Mouse (Mus musculus) cerebellum, adult 9-10 months (tissue): ENCODE results near the gene March10.

Experiments
- DNase-seq: peaks from one replicate; pipeline ENCODE4 v3.0.0; 2022

The March10 gene

GRCm38 (mm10) chr11:105465488-105465887 lies 9.0 kb upstream of the March10 start:
- DNase-seq = no peak

GRCm38 (mm10) chr11:105464430-105464967 lies 8.0 kb upstream of the March10 start:
- DNase-seq = no peak

- DNase-seq = no peak
Measured at GRCm38 (mm10) chr11:105459900-105460299, 3.4 kb upstream of the March10 start.

- DNase-seq = no peak
Measured at GRCm38 (mm10) chr11:105457041-105457440, 506 bp upstream of the March10 start.

GRCm38 (mm10) chr11:105455118-105455517 lies 1.4 kb downstream of the March10 start:
- DNase-seq = no peak

GRCm38 (mm10) chr11:105453084-105453483 lies 3.5 kb downstream of the March10 start:
- no peak for DNase-seq

GRCm38 (mm10) chr11:105452504-105452903 lies 4.0 kb downstream of the March10 start:
- DNase-seq = no peak

- no peak for DNase-seq
Measured at GRCm38 (mm10) chr11:105451553-105452135, 4.9 kb downstream of the March10 start.

GRCm38 (mm10) chr11:105449581-105450315 lies 6.8 kb downstream of the March10 start:
- DNase-seq = no peak

GRCm38 (mm10) chr11:105447661-105448060 lies 8.9 kb downstream of the March10 start:
- DNase-seq = no peak

GRCm38 (mm10) chr11:105446221-105446620 lies 10.3 kb downstream of the March10 start:
- no peak for DNase-seq

- DNase-seq = peak; percentile 19
Measured at GRCm38 (mm10) chr11:105445741-105446140, 10.8 kb downstream of the March10 start.

GRCm38 (mm10) chr11:105444929-105445328 lies 11.6 kb downstream of the March10 start:
- DNase-seq = no peak

- no peak for DNase-seq
Measured at GRCm38 (mm10) chr11:105443505-105443904, 13.0 kb downstream of the March10 start.

- DNase-seq = no peak
Measured at GRCm38 (mm10) chr11:105439796-105440195, 16.7 kb downstream of the March10 start.

GRCm38 (mm10) chr11:105438907-105439306 lies 17.6 kb downstream of the March10 start:
- no peak for DNase-seq

GRCm38 (mm10) chr11:105426441-105426840 lies 30.1 kb downstream of the March10 start:
- no peak for DNase-seq

GRCm38 (mm10) chr11:105424643-105425042 lies 31.9 kb downstream of the March10 start:
- no peak for DNase-seq

- DNase-seq = no peak
Measured at GRCm38 (mm10) chr11:105420671-105421450, 35.7 kb downstream of the March10 start.

- DNase-seq = no peak
Measured at GRCm38 (mm10) chr11:105419946-105420345, 36.6 kb downstream of the March10 start.

- no peak for DNase-seq
Measured at GRCm38 (mm10) chr11:105414009-105414408, 42.5 kb downstream of the March10 start.

GRCm38 (mm10) chr11:105409408-105409807 lies 47.1 kb downstream of the March10 start:
- DNase-seq = no peak

GRCm38 (mm10) chr11:105407846-105408441 lies 48.6 kb downstream of the March10 start:
- no peak for DNase-seq
